Mouse (Mus musculus): ENCODE results near the gene Got1.

- TF ChIP-seq POLR2A (IDR thresholded peaks at IDR 0.05; ENCODE audit: low read depth, low read length) (no peak), CTCF (IDR thresholded peaks at IDR 0.05; ENCODE audit: borderline replicate concordance, insufficient read depth, low read length) (no peak)
Measured at GRCm38 (mm10) chr19:43472331-43472730, 52.1 kb downstream of the Got1 start.

Data from embryonic fibroblast, embryonic 13.5 days (primary cell).